8 mouse cellular contexts compared by ENCODE assay signal in the genomic region with DNA sequence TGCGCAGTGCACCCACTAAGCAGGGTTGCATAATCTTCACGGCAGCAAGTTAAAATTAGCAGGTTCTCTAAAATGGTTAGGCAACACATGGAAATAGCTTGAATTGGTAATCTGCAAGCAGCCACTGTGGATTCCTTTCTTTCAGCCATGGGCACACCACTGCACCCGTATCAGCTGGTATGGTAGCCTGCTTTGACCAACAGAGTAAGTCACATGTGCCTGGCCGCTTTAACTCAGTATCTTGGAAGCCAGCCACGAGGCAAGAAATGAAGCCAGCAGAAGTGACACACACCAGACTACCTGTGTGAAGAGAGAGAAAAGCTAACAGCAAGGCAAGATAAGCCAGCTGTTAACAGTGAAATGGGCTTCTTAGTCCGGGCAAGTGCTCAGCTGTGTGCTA. TPM values are rescaled to one million over a fixed set of nuclear protein-coding genes. Genes with fewer than 3 reads are reported as not detected.
DNase-seq lines count a peak whose midpoint lies in the region; ATAC-seq and TF ChIP-seq lines count a peak whose summit lies in the region.

No protein-coding gene starts in this region.

- no peak overlapping the region; the same call in 1 of the 2 replicates for H3K27ac ChIP-seq in intestine, embryonic 14.5 days (ENCODE audit: low read depth)
- H3K27ac ChIP-seq in intestine, postnatal 0 days (ENCODE audit: low read depth, low read length) = no peak overlapping the region
- peak overlapping the region; percentile 80 for H3K27ac ChIP-seq in heart, embryonic 15.5 days

- no peak for TF ChIP-seq CTCF in intestine, postnatal 0 days (IDR thresholded peaks at IDR 0.05; ENCODE audit: low read depth)

- H3K9ac ChIP-seq in intestine, embryonic 14.5 days (ENCODE audit: low read length) = no peak overlapping the region
- no peak overlapping the region for H3K9ac ChIP-seq in intestine, postnatal 0 days (ENCODE audit: low read depth, low read length)
- H3K9ac ChIP-seq in heart, embryonic 15.5 days = no peak overlapping the region

- no peak for DNase-seq in intestine, embryonic 14.5 days (ENCODE audit: low spot score)
- peak; percentile 17 for DNase-seq in cerebellum, adult 9-11 months
- DNase-seq in left cerebral cortex, adult 11 months (ENCODE audit: low spot score) = peak; percentile 39
- DNase-seq in thymus, postnatal 25 days = no peak
- DNase-seq in thymus, postnatal 10 days (ENCODE audit: low spot score in 2 of 2) = no peak

- 0 out of 2 replicates have a peak, but pooled peaks have one; percentile 50 for ATAC-seq in intestine, embryonic 14.5 days (replicated peaks; ENCODE audit: low FRiP score, low TSS enrichment, low read depth)
- no peak for ATAC-seq in intestine, postnatal 0 days
- peak; percentile 91 for ATAC-seq in heart, embryonic 15.5 days (replicated peaks; ENCODE audit: insufficient number of reproducible peaks, insufficient read depth, low FRiP score, low read depth)
- 0 out of 2 replicates have a peak, but pooled peaks have one; percentile 57 for ATAC-seq in megakaryocyte-erythroid progenitor cell, adult 5-6 weeks (replicated peaks; ENCODE audit: low FRiP score, low TSS enrichment, poor library complexity, severe bottlenecking)

- H3K4me2 ChIP-seq in intestine, embryonic 14.5 days (ENCODE audit: low read length) = no peak overlapping the region
- H3K4me2 ChIP-seq in intestine, postnatal 0 days (replicated peaks; ENCODE audit: low read depth) = no peak overlapping the region
- H3K4me2 ChIP-seq in heart, embryonic 15.5 days = peak overlapping the region; percentile 43

- peaks cover 32% of the 10 kb centered on the region for H3K4me1 ChIP-seq in intestine, embryonic 14.5 days (replicated peaks; ENCODE audit: control insufficient read depth, insufficient read depth, low read length)
- no peaks in the 10 kb centered on the region for H3K4me1 ChIP-seq in intestine, postnatal 0 days (replicated peaks; ENCODE audit: control insufficient read depth, insufficient read depth, low read length)
- H3K4me1 ChIP-seq in heart, embryonic 15.5 days (replicated peaks) = peaks cover 69% of the 10 kb centered on the region

- no peaks in the 10 kb centered on the region for H3K27me3 ChIP-seq in intestine, embryonic 14.5 days (replicated peaks; ENCODE audit: control insufficient read depth, insufficient read depth, low read length)
- no peaks in the 10 kb centered on the region for H3K27me3 ChIP-seq in intestine, postnatal 0 days (replicated peaks; ENCODE audit: control insufficient read depth, insufficient read depth, low read length)
- H3K27me3 ChIP-seq in heart, embryonic 15.5 days = no peaks in the 10 kb centered on the region

- 46% methylated on average over 6 of the region's 6 CpGs for WGBS in intestine, embryonic 14.5 days
- 53% methylated on average over 6 of the region's 6 CpGs for WGBS in intestine, postnatal 0 days
- 23% methylated on average over 6 of the region's 6 CpGs for WGBS in heart, embryonic 15.5 days

- H3K4me3 ChIP-seq in intestine, embryonic 14.5 days (ENCODE audit: low read depth, low read length) = no peak overlapping the region
- no peak overlapping the region for H3K4me3 ChIP-seq in intestine, postnatal 0 days (ENCODE audit: low read depth, low read length)
- H3K4me3 ChIP-seq in heart, embryonic 15.5 days = no peak overlapping the region

- no peaks in the 10 kb centered on the region for H3K9me3 ChIP-seq in intestine, embryonic 14.5 days (ENCODE audit: control insufficient read depth, low read length)
- no peaks in the 10 kb centered on the region for H3K9me3 ChIP-seq in intestine, postnatal 0 days (ENCODE audit: control insufficient read depth)
- H3K9me3 ChIP-seq in heart, embryonic 15.5 days (replicated peaks) = no peaks in the 10 kb centered on the region

- H3K36me3 ChIP-seq in intestine, embryonic 14.5 days (ENCODE audit: control insufficient read depth, insufficient read depth, low read length) = no peaks in the 10 kb centered on the region
- no peaks in the 10 kb centered on the region for H3K36me3 ChIP-seq in intestine, postnatal 0 days (ENCODE audit: control insufficient read depth, insufficient read depth)
- H3K36me3 ChIP-seq in heart, embryonic 15.5 days = no peaks in the 10 kb centered on the region

RNA-seq across cellular contexts. Expression of a gene that starts 52.2 kb away (rescaled TPM):
- polyA plus RNA-seq in intestine, embryonic 14.5 days (2014; fragmentation: Nextera tagmentation; extraction: Ambion mirVana) = 100 and 101 TPM in 2 replicates
- polyA plus RNA-seq in intestine, postnatal 0 days (2015; fragmentation: Nextera tagmentation; extraction: Ambion mirVana) = 41.3 and 41.4 TPM in 2 replicates
- polyA plus RNA-seq in heart, embryonic 15.5 days (2015; fragmentation: Nextera tagmentation; extraction: Ambion mirVana) = 72.6 and 106 TPM in 2 replicates
- 8.9 and 15.6 TPM in 2 replicates for total RNA-seq in megakaryocyte-erythroid progenitor cell, adult 5-6 weeks (2014; fragmentation: Nextera tagmentation)
- 13.1 and 16.4 TPM in 2 replicates for total RNA-seq in megakaryocyte-erythroid progenitor cell, adult 5-6 weeks (2017)

Comparison
In these comparisons a context has a peak if more than half of its experiments do, and no peak if none do; other contexts are left out.
1. DNase-seq: peak in cerebellum, adult 9-11 months (single experiment) and left cerebral cortex, adult 11 months (single experiment); none in intestine, embryonic 14.5 days (single experiment), thymus, postnatal 25 days (single experiment) and thymus, postnatal 10 days (0 of 2).